Mouse (Mus musculus) E14TG2a.4 (cell line): ENCODE results near the gene Adcy7.

ENCODE experiments used
- CTCF ChIP-seq: conservative IDR thresholded peaks from 2 replicates; pipeline ENCODE4 v1.5.1; 2014; ENCODE audit warnings: low read length
- NANOG ChIP-seq: IDR thresholded peaks from 2 replicates; pipeline ENCODE4 v1.6.1; 2014; ENCODE audit warnings: borderline replicate concordance, low read length, mixed read lengths
- POU5F1 ChIP-seq: IDR thresholded peaks from 2 replicates; pipeline ENCODE4 v1.6.1; 2014; ENCODE audit warnings: low read length, borderline replicate concordance

- no peak for TF ChIP-seq CTCF
- no peak for TF ChIP-seq NANOG
- no peak for TF ChIP-seq POU5F1
Measured at GRCm38 (mm10) chr8:88291305-88291690, 19.1 kb downstream of the Adcy7 start.
